Mouse (Mus musculus) heart, adult 2 months (tissue): ENCODE data around the gene Dcaf11. TPM values are rescaled to one million over a fixed set of nuclear protein-coding genes. Genes with fewer than 3 reads are reported as not detected.

ENCODE experiments used
- DNase-seq, 2 experiments: peaks; one replicate each; pipeline ENCODE4 v3.0.0; 2021
- H3K27ac ChIP-seq: fragments of 200-600 bp; 2 replicates; pipeline ENCODE4 v1.8.1; 2022
- H3K27me3 ChIP-seq: fragments of 200-500 bp; 2 replicates; pipeline ENCODE4 v1.6.1; 2012; ENCODE audit warnings: mild to moderate bottlenecking, low read length, inconsistent platforms, mixed read lengths; ENCODE audit not compliant: control insufficient read depth, insufficient read depth
- H3K36me3 ChIP-seq: fragments of 200-500 bp; 2 replicates; pipeline ENCODE4 v1.6.1; 2012; ENCODE audit warnings: low read length, inconsistent platforms; ENCODE audit not compliant: control insufficient read depth, insufficient read depth
- H3K4me1 ChIP-seq: fragments of 200-500 bp; 2 replicates; pipeline ENCODE4 v1.6.1; 2011; ENCODE audit warnings: low read length; ENCODE audit not compliant: control insufficient read depth, insufficient read depth
- H3K4me3 ChIP-seq: fragments of 200-600 bp; 2 replicates; pipeline ENCODE4 v1.8.1; 2022
- H3K79me2 ChIP-seq: fragments of 200-500 bp; replicated peaks from 2 replicates; pipeline ENCODE4 v1.6.1; 2012; ENCODE audit warnings: mild to moderate bottlenecking, inconsistent platforms, low read length, moderate library complexity, mixed read lengths; ENCODE audit not compliant: control insufficient read depth, insufficient read depth
- H3K9ac ChIP-seq: fragments of 200-500 bp; 2 replicates; pipeline ENCODE4 v1.6.1; 2012; ENCODE audit warnings: low read depth, mild to moderate bottlenecking, control low read depth, inconsistent platforms, low read length, mixed read lengths
- CTCF ChIP-seq: fragments of 200-600 bp; IDR thresholded peaks from 2 replicates; pipeline ENCODE4 v1.8.1; 2022; ENCODE audit warnings: antibody characterized with exemption, mild to moderate bottlenecking, moderate library complexity
- EP300 ChIP-seq: fragments of 200-500 bp; IDR thresholded peaks from 2 replicates; pipeline ENCODE4 v1.6.1; 2011; ENCODE audit warnings: low read depth, low read length, control low read depth; ENCODE audit not compliant: insufficient read depth
- POLR2A ChIP-seq: fragments of 200-500 bp; IDR thresholded peaks from 2 replicates; pipeline ENCODE4 v1.6.1; 2011; ENCODE audit warnings: mild to moderate bottlenecking, low read depth, low read length, control low read depth; ENCODE audit not compliant: insufficient read depth
- whole genome bisulfite sequencing: fragments of 180-500 bp; shearing (Covaris S2); methylation state at CpG from one replicate; pipeline ENCODE4 v1.1.7; 2018; 5-methylcytosine and 5-hydroxymethylcytosine counted together
- intact Hi-C: fragments of 180-260 bp; cut with DNase I; formaldehyde crosslinking; loops from one replicate; pipeline ENCODE4 v1.15.1; 2025
- long read RNA-seq: library from polyadenylated mRNA; stranded (forward); transcript quantifications from one replicate; pipeline ENCODE4 v2.0.0, GENCODE M21; 2021
- polyA plus RNA-seq: library from polyadenylated mRNA; depleted of rRNA; stranded (reverse); fragments of >200 nt; gene quantifications from 2 replicates; pipeline ENCODE4 v1.2.3, GENCODE M21; 2012; rRNA removed
- total RNA-seq, 2 experiments: library from RNA; stranded (reverse); gene quantifications; 2 replicates each; pipeline ENCODE4 v1.2.3; 2021

Gene Dcaf11
- total RNA-seq (100 to 1,000 TPM; 136 to 160 TPM), polyA plus RNA-seq (151 and 186 TPM in 2 replicates)
- long read RNA-seq, transcript Dcaf11-201 (15 exons, 2,601 nt), result minor isoform, 12 of 202 reads
- long read RNA-seq, transcript Dcaf11-216 (15 exons, 2,624 nt), result minor isoform, 14 of 202 reads
- long read RNA-seq, transcript Dcaf11-202 (15 exons, 2,538 nt), result major isoform, 42 of 202 reads
- long read RNA-seq, transcript Dcaf11-206 (14 exons, 2,660 nt), result minor isoform, 33 of 202 reads
- long read RNA-seq, partial matches to known transcripts, result 31 of 202 reads
- long read RNA-seq, other reads (novel, unspliced or antisense), result 59 of 202 reads

DNA sequence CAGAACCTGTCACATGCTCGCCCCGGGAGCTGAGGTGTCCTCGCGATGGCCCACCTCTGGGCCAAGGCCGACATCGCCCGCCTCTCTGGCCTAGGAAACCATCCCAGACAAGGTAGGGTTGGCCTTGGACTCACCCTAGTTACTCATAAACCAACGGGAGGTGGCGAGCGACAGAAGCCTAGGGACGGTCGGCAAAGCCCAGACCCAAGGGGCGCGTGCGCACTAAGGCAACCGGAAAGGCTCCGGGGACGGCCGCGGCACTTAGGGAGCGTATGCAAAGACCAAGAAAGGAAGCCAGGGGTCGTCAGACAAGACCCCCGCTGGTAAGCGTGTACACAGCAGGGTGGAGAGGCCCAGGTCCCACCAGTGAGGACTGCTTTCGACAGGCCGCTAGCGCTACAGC lies at the start of gene Dcaf11:
Dcaf11 (plus strand) TSS at position 208 of the 403 bp plus-strand sequence.
- H3K79me2 ChIP-seq, result no peaks in the 10 kb centered on the region
- H3K36me3 ChIP-seq, result no peaks in the 10 kb centered on the region
- peak within 1 kb of the TSS; percentile 98 for H3K27ac ChIP-seq
- peak within 1 kb of the TSS; percentile 91 for H3K4me3 ChIP-seq
- under 1% methylated on average over 27 of the region's 27 CpGs for WGBS
- peak within 1 kb of the TSS; percentile 87 for H3K9ac ChIP-seq
- peak; percentile 90 to 94 for DNase-seq
- peaks cover 3% of the 10 kb centered on the region for H3K4me1 ChIP-seq
- TF ChIP-seq EP300 (no peak; the same call in 1 of the 2 replicates), POLR2A (peak; percentile 66; the same call in 1 of the 2 replicates), CTCF (peak; percentile 52)
- H3K27me3 ChIP-seq, result no peaks in the 10 kb centered on the region
- intact Hi-C loops, result loop anchor here (1.0 to 2.0 kb wide), 3 partner anchors 19 to 43 kb away; partner anchors contain the start of genes Irf9, Pck2 and Psme1

DNA sequence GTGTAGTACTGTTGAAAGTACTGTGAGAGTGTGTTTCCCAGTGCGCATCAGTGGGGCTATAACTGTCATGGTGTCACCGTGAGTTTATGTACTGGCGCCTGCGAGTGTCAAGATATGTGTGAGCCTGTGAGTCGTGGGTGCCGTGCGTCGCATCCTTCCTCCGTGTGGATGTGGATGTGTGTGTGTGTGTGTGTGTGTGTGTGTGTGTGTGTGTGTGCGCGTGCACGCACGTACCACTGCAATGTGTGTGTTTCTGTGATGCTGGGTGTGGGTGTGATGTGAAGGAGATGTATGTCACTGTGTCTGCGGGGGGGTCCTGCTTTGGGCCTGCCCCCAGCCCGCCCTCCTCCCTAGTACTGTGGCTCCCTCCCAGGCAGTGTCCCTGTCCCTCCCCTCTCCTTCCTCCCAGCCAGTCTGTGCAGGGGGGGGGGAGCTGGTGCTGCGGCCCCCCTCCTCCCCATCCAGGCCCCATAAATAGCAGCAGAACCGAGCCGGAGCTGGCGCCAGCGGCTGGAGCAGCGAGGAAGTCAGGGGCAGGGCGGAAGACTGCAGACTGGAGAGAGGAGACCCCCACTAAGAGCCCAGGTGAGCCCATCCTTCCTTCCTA lies 49.6 kb upstream of the Dcaf11 start, which contains the start of gene Cpne6:
Cpne6 (plus strand) TSS at position 321 of the 607 bp plus-strand sequence.
- DNase-seq, result no peak
- H3K79me2 ChIP-seq, result no peaks in the 10 kb centered on the region
- H3K4me3 ChIP-seq, result no peak within 1 kb of the TSS
- H3K9ac ChIP-seq, result no peak within 1 kb of the TSS
- H3K4me1 ChIP-seq, result no peaks in the 10 kb centered on the region
- H3K27ac ChIP-seq, result no peak within 1 kb of the TSS
- TF ChIP-seq POLR2A, result no peak
- TF ChIP-seq CTCF, result no peak
- no peak for TF ChIP-seq EP300
- H3K36me3 ChIP-seq, result no peaks in the 10 kb centered on the region
- intact Hi-C loops, result no loop called here
- no peaks in the 10 kb centered on the region; the same call in 1 of the 2 replicates for H3K27me3 ChIP-seq
- WGBS, result 41% methylated on average over 18 of the region's 22 CpGs

DNA sequence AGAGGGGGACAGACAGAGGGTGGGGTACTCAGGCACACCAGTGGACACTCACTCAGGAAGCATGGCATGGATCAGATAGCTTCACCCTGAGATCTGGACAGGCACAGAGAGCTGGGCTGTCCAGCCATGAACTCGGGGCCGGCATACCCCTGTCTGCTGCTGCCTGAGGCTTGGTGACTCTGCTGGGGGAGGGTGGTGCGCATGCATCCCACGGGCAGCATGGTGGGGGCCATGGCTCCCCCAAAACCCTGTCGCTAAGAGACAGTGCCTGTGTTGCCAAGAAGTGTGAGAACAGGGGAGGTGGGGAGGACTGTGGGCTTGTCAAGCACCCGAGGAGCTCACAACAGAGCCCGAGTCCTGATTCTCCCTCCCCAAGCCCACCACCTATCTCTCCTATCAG lies 48.8 kb upstream of the Dcaf11 start:
- Histone ChIP-seq H3K27me3 (no peaks in the 10 kb centered on the region; the same call in 1 of the 2 replicates), H3K79me2 (no peaks in the 10 kb centered on the region), H3K4me1 (no peaks in the 10 kb centered on the region), H3K4me3 (no peak overlapping the region), H3K36me3 (no peaks in the 10 kb centered on the region), H3K27ac (no peak overlapping the region), H3K9ac (no peak overlapping the region)
- intact Hi-C loops, result no loop called here
- no peak for DNase-seq
- 45% methylated on average over 7 of the region's 7 CpGs for WGBS
- TF ChIP-seq POLR2A (no peak), CTCF (no peak), EP300 (no peak)

DNA sequence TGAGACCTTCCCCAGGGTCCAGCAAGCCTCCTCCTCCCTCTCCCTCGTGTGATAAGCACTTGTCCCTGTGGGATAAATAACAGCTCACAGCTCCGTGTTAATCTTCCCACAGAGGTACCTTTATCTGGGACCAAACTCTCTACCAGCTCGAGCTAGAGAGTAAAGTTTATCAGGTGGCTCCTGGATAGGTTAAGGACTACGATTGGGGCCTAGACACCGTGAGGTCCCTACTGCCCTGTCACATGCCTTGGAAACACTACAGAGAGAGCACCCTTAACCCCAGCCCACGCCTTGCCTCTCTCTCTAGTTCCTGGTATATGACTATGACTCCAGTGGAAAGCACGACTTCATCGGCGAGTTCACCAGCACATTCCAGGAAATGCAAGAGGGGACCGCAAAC lies 45.9 kb upstream of the Dcaf11 start:
- no peaks in the 10 kb centered on the region for H3K4me1 ChIP-seq
- no peak for DNase-seq
- no peaks in the 10 kb centered on the region; the same call in 1 of the 2 replicates for H3K27me3 ChIP-seq
- no peak overlapping the region for H3K4me3 ChIP-seq
- H3K79me2 ChIP-seq, result no peaks in the 10 kb centered on the region
- no peaks in the 10 kb centered on the region for H3K36me3 ChIP-seq
- 38% methylated on average over 10 of the region's 10 CpGs for WGBS
- intact Hi-C loops, result no loop called here
- no peak overlapping the region for H3K27ac ChIP-seq
- TF ChIP-seq POLR2A, result no peak
- TF ChIP-seq EP300, result no peak
- TF ChIP-seq CTCF, result no peak
- no peak overlapping the region for H3K9ac ChIP-seq

DNA sequence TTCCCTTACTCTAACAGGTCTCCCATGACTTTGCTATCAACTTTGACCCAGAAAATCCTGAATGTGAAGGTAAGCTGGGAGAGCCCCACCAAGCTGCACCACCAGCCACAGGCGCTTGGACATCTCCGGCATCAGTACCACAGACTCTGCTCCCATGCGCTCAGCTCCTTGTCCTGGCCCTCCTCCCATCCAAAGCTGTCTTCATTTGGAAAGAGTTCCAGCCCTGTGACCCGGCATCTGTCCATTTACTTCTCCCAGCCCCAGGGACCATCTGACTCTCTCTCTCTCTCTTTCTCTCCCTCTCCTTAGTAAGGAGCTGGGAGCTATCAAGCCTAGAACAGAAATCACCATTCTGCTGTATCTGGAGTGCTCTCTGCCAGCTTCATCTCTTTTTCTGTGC lies 44.0 kb upstream of the Dcaf11 start:
- no peak overlapping the region for H3K4me3 ChIP-seq
- no peak for DNase-seq
- intact Hi-C loops, result no loop called here
- no peak overlapping the region for H3K9ac ChIP-seq
- 79% methylated on average over 4 of the region's 4 CpGs for WGBS
- H3K36me3 ChIP-seq, result no peaks in the 10 kb centered on the region
- no peaks in the 10 kb centered on the region for H3K4me1 ChIP-seq
- no peak overlapping the region for H3K27ac ChIP-seq
- no peaks in the 10 kb centered on the region for H3K79me2 ChIP-seq
- peaks cover 5% of the 10 kb centered on the region for H3K27me3 ChIP-seq
- TF ChIP-seq EP300, result no peak
- no peak for TF ChIP-seq POLR2A
- TF ChIP-seq CTCF, result no peak

DNA sequence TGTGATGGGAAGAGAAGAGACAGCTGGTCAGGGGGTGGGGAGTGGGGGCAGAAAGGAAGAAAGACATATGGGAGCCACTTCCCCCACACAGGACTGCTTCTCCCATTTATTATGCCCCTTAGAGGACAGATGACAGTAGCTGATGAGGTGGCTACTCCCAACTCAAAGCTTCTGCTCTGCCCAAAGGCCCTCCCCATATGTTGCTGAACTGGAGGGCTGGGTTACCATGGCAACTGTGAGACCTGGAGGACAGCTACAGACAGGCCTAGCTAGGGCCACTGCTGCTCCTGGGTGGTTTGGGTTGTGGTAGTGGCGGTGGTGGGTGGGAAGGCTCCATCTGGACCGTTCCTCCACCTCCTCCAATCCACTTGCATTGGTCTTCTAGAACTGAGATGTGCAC lies 40.9 kb upstream of the Dcaf11 start:
- WGBS, result 77% methylated on average over 2 of the region's 2 CpGs
- H3K27me3 ChIP-seq, result peaks cover 10% of the 10 kb centered on the region

More for the DNA sequence above, 40.9 kb upstream of the Dcaf11 start:
- TF ChIP-seq CTCF, result no peak
- Histone ChIP-seq H3K79me2 (no peaks in the 10 kb centered on the region), H3K36me3 (no peaks in the 10 kb centered on the region), H3K9ac (no peak overlapping the region), H3K4me3 (no peak overlapping the region), H3K4me1 (no peaks in the 10 kb centered on the region), H3K27ac (no peak overlapping the region)
- intact Hi-C loops, result no loop called here
- no peak for DNase-seq
